Mouse (Mus musculus) hindbrain, embryonic 11.5 days (tissue): ENCODE data around the gene Camsap2. TPM values are rescaled to one million over a fixed set of nuclear protein-coding genes. Genes with fewer than 3 reads are reported as not detected.

Source experiments
- ATAC-seq: fragments of 200-750 bp; cut with Nextera tagmentation; 2 replicates; pipeline ENCODE4 v1.8.0; 2017; ENCODE audit warnings: mild to moderate bottlenecking, moderate TSS enrichment, moderate library complexity; ENCODE audit not compliant: low FRiP score
- DNase-seq: peaks from one replicate; pipeline ENCODE4 v3.0.0-alpha.2; 2015; ENCODE audit warnings: low spot score
- H3K27ac ChIP-seq: fragments of 300-500 bp; sonication (generic); 2 replicates; pipeline ENCODE4 v1.5.1; 2014; ENCODE audit warnings: mild to moderate bottlenecking, low read depth, low read length
- H3K27me3 ChIP-seq: fragments of 300-500 bp; sonication (generic); 2 replicates; pipeline ENCODE4 v1.6.1; 2014; ENCODE audit warnings: mild to moderate bottlenecking, low read length, moderate library complexity, mixed read lengths; ENCODE audit not compliant: control insufficient read depth, insufficient read depth
- H3K36me3 ChIP-seq: fragments of 300-500 bp; sonication (generic); 2 replicates; pipeline ENCODE4 v1.6.1; 2014; ENCODE audit warnings: mild to moderate bottlenecking, low read length, moderate library complexity, mixed read lengths; ENCODE audit not compliant: control insufficient read depth, insufficient read depth
- H3K4me1 ChIP-seq: fragments of 300-500 bp; sonication (generic); replicated peaks from 2 replicates; pipeline ENCODE4 v1.6.1; 2014; ENCODE audit warnings: low read length, mixed read lengths; ENCODE audit not compliant: control insufficient read depth, insufficient read depth
- H3K4me2 ChIP-seq: fragments of 300-500 bp; sonication (generic); replicated peaks from 2 replicates; pipeline ENCODE4 v1.6.1; 2014; ENCODE audit warnings: mild to moderate bottlenecking, low read depth, low read length
- H3K4me3 ChIP-seq: fragments of 300-500 bp; sonication (generic); 2 replicates; pipeline ENCODE4 v1.5.1; 2014; ENCODE audit warnings: low read depth, low read length
- H3K9ac ChIP-seq: fragments of 300-500 bp; sonication (generic); 2 replicates; pipeline ENCODE4 v1.6.1; 2014; ENCODE audit warnings: low read depth, low read length
- H3K9me3 ChIP-seq: fragments of 300-500 bp; sonication (generic); 2 replicates; pipeline ENCODE4 v1.6.1; 2016; ENCODE audit warnings: low read length; ENCODE audit not compliant: control insufficient read depth
- WGBS: fragments of 180-500 bp; shearing (Covaris S2); extraction: QIAGEN DNeasy Blood & Tissue Kit; methylation state at CpG from one replicate; pipeline ENCODE4 v1.1.7; 2014; 5-methylcytosine and 5-hydroxymethylcytosine counted together
- polyA plus RNA-seq: library from polyadenylated mRNA; unstranded; fragments of >200 nt; fragmentation: Nextera tagmentation; extraction: Ambion mirVana; gene quantifications from 2 replicates; pipeline ENCODE4 v1.2.1, GENCODE M21; 2014

Camsap2 gene
- polyA plus RNA-seq, 1 experiment from 2014 or later: 40.1 TPM

- no peaks in the 10 kb centered on the region for H3K27me3 ChIP-seq
- no peak overlapping the region for H3K27ac ChIP-seq
- peak overlapping the region; percentile 73 for H3K4me2 ChIP-seq
- DNase-seq (peak; percentile 17), ATAC-seq (no peak)
- no peaks in the 10 kb centered on the region for H3K9me3 ChIP-seq
- peak overlapping the region; percentile 10; the same call in 1 of the 2 replicates for H3K4me3 ChIP-seq
- no peaks in the 10 kb centered on the region for H3K36me3 ChIP-seq
- WGBS: 17% methylated on average over 11 of the region's 11 CpGs
- H3K4me1 ChIP-seq: peaks cover 40% of the 10 kb centered on the region
- peak overlapping the region; percentile 42; the same call in 1 of the 2 replicates for H3K9ac ChIP-seq
These were observed 115.7 kb downstream of the Camsap2 start for GRCm38 (mm10) chr1:136230201-136230600.

- Histone ChIP-seq H3K4me3 (no peak overlapping the region), H3K27ac (0 out of 2 replicates have a peak overlapping the region, but pooled peaks have one; percentile 19), H3K9me3 (no peaks in the 10 kb centered on the region), H3K27me3 (no peaks in the 10 kb centered on the region), H3K4me1 (peaks cover 40% of the 10 kb centered on the region), H3K36me3 (no peaks in the 10 kb centered on the region), H3K4me2 (peak overlapping the region; percentile 11; the same call in 1 of the 2 replicates), H3K9ac (peak overlapping the region; percentile 31)
- peak; percentile 41 for DNase-seq
- ATAC-seq: peak; percentile 31
- WGBS: 12% methylated on average over 6 of the region's 6 CpGs
These were observed 116.9 kb downstream of the Camsap2 start for GRCm38 (mm10) chr1:136229040-136229373.

GRCm38 (mm10) chr1:136228328-136229039, 117.4 kb downstream of the Camsap2 start:
- ATAC-seq (peak; percentile 65), DNase-seq (peak; percentile 42)
- H3K36me3 ChIP-seq: no peaks in the 10 kb centered on the region; the same call in 1 of the 2 replicates
- H3K9ac ChIP-seq: peak overlapping the region; percentile 31
- H3K4me3 ChIP-seq: no peak overlapping the region
- no peaks in the 10 kb centered on the region for H3K27me3 ChIP-seq
- H3K9me3 ChIP-seq: no peaks in the 10 kb centered on the region
- H3K4me2 ChIP-seq: peak overlapping the region; percentile 6; the same call in 1 of the 2 replicates
- H3K27ac ChIP-seq: 0 out of 2 replicates have a peak overlapping the region, but pooled peaks have one; percentile 19
- peaks cover 40% of the 10 kb centered on the region for H3K4me1 ChIP-seq
- 11% methylated on average over 13 of the region's 13 CpGs for WGBS

GRCm38 (mm10) chr1:136227870-136228269, 118.0 kb downstream of the Camsap2 start:
- Histone ChIP-seq H3K27me3 (no peaks in the 10 kb centered on the region), H3K4me2 (no peak overlapping the region), H3K4me1 (peaks cover 39% of the 10 kb centered on the region), H3K9me3 (no peaks in the 10 kb centered on the region), H3K9ac (no peak overlapping the region), H3K27ac (no peak overlapping the region), H3K36me3 (no peaks in the 10 kb centered on the region; the same call in 1 of the 2 replicates), H3K4me3 (no peak overlapping the region)
- WGBS: 75% methylated on average over 4 of the region's 4 CpGs
- DNase-seq: no peak
- no peak for ATAC-seq

GRCm38 (mm10) chr1:136226626-136227025, 119.3 kb downstream of the Camsap2 start:
- H3K27me3 ChIP-seq: no peaks in the 10 kb centered on the region
- no peak overlapping the region for H3K9ac ChIP-seq
- WGBS: 89% methylated on average over 8 of the region's 8 CpGs
- ATAC-seq: no peak
- no peaks in the 10 kb centered on the region; the same call in 1 of the 2 replicates for H3K36me3 ChIP-seq
- no peak overlapping the region for H3K4me2 ChIP-seq
- no peak overlapping the region for H3K27ac ChIP-seq
- H3K4me1 ChIP-seq: peaks cover 34% of the 10 kb centered on the region
- no peaks in the 10 kb centered on the region for H3K9me3 ChIP-seq
- no peak for DNase-seq
- H3K4me3 ChIP-seq: no peak overlapping the region

- no peak overlapping the region for H3K9ac ChIP-seq
- DNase-seq (no peak), ATAC-seq (no peak)
- no peaks in the 10 kb centered on the region for H3K9me3 ChIP-seq
- H3K4me3 ChIP-seq: no peak overlapping the region; the same call in 1 of the 2 replicates
- H3K27ac ChIP-seq: no peak overlapping the region
- H3K27me3 ChIP-seq: no peaks in the 10 kb centered on the region
- H3K4me2 ChIP-seq: no peak overlapping the region
- H3K36me3 ChIP-seq: no peaks in the 10 kb centered on the region; the same call in 1 of the 2 replicates
- peaks cover 28% of the 10 kb centered on the region for H3K4me1 ChIP-seq
- 92% methylated on average over 8 of the region's 8 CpGs for WGBS
These were observed 120.1 kb downstream of the Camsap2 start for GRCm38 (mm10) chr1:136225846-136226245.

GRCm38 (mm10) chr1:136223758-136224342, 122.1 kb downstream of the Camsap2 start:
- no peak overlapping the region for H3K9ac ChIP-seq
- 94% methylated on average over 10 of the region's 10 CpGs for WGBS
- H3K9me3 ChIP-seq: no peaks in the 10 kb centered on the region
- H3K27me3 ChIP-seq: no peaks in the 10 kb centered on the region
- ATAC-seq (no peak), DNase-seq (no peak)
- peaks cover 10% of the 10 kb centered on the region for H3K4me1 ChIP-seq
- no peak overlapping the region for H3K4me2 ChIP-seq
- no peak overlapping the region for H3K4me3 ChIP-seq
- no peak overlapping the region for H3K27ac ChIP-seq
- H3K36me3 ChIP-seq: no peaks in the 10 kb centered on the region; the same call in none of the 2 replicates

- ATAC-seq: no peak
- no peaks in the 10 kb centered on the region for H3K27me3 ChIP-seq
- H3K4me2 ChIP-seq: no peak overlapping the region
These were observed 123.5 kb downstream of the Camsap2 start for GRCm38 (mm10) chr1:136222386-136222785.

More at GRCm38 (mm10) chr1:136222386-136222785, 123.5 kb downstream of the Camsap2 start:
- Histone ChIP-seq H3K4me3 (no peak overlapping the region), H3K27ac (no peak overlapping the region), H3K9ac (no peak overlapping the region), H3K36me3 (no peaks in the 10 kb centered on the region; the same call in none of the 2 replicates), H3K9me3 (no peaks in the 10 kb centered on the region), H3K4me1 (no peaks in the 10 kb centered on the region; the same call in 1 of the 2 replicates)
- DNase-seq: no peak
- WGBS: 88% methylated on average over 10 of the region's 10 CpGs
